Mouse (Mus musculus) B cell, adult 62 days (primary cell): ENCODE measurements around the gene Cntd1. TPM values are rescaled to one million over a fixed set of nuclear protein-coding genes. Genes with fewer than 3 reads are reported as not detected.

Experiments
- total RNA-seq: library from RNA; stranded (reverse); gene quantifications from 4 replicates; pipeline ENCODE4 v1.2.4, GENCODE M21; 2023

Gene Cntd1
- total RNA-seq: 0.22 to 0.77 TPM (median 0.35 TPM) in 4 replicates

DNA sequence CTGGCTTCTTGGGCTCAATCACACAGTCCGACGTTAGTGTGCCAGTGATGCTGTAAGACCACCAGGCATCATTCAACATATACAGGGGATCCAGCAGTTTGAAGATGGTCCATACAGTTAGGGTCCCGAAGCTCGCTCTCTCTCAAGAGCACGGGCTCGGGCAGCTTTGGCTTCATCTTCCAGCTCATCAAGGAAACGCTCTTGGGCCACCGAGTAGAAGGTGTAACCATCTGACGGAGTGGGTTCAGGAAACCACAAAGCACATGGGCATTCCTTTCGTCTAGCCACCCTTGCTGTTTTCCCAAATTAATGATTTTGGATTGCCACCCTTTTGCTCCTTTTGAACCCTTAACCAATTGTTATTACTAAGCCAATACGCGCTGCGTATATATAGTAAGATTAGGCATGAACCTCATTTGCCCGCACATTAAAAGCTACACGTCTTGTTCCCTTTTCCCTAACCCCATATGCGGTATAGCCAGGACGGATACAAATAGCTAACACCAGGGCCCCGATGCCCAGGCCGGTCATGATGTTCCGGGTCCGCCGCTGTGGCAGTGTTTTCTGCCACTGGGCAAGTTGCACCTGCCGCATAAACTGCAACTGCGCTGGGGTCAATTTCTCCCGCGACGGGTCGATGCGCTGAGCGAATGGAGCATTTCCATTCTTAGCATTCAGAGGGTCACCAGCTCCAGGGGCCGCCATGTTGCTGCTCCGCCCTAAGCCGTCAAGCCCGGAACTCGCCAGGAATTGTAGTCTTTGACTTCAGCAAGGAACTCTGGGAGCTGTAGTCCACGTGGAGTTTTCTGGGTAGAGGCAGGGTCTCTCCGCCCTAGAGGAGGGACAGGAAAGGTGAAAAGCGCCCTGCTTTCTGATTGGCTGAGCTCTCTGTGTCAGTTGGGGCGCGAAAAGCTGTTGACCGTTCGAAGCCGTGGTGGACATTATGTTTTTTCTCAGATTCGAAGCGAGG lies at the start of gene Cntd1, which contains the start of gene Coa3:
Gene Cntd1 (plus strand): TSS at position 790 of the 970 bp plus-strand sequence.
Gene Coa3 (minus strand): TSS at position 892 of the 970 bp plus-strand sequence.

DNA sequence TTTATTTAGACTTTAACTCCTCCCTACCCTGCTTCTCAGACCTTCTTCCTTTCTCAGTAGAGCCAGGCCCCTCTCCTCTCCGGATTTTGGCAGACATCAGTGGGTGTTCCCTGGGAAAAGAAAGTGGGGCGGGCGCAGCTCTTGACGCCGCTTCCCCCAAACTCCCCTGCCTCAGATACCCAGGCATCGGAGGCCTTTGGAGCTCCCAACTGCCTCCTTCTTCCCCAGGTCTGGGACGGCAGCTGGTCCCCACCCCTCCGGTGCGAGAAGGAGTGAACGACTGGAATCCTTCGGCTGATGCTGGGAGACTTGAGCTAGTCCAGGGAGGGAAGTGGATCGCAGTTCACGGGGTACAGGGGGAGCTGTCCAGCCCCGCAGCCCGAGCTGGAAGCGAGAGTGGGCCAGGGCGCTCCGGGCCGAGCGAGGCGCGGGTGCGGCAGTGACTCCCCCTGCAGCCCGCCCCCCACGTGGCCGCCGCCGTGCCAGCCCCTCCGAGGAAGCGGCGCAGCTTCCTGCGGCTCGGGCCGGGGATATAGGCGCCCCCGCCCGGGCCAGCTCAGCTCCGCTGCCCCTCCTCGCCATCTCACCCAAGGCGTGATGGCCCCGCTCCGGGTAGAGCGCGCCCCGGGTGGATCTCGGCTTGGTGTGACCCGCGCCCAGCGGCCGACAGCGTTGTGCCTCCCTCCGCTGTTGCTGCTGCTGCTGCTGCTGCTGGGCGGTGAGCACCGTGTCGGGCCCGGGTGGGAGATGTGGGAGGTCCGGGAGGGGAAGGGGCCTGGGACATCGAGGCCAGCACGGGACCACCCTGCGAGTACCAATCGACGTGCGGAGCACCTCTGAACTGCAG lies 32.7 kb upstream of the Cntd1 start, which contains the start of gene Ramp2:
Gene Ramp2 (plus strand): TSS at position 174 of the 847 bp plus-strand sequence.

DNA sequence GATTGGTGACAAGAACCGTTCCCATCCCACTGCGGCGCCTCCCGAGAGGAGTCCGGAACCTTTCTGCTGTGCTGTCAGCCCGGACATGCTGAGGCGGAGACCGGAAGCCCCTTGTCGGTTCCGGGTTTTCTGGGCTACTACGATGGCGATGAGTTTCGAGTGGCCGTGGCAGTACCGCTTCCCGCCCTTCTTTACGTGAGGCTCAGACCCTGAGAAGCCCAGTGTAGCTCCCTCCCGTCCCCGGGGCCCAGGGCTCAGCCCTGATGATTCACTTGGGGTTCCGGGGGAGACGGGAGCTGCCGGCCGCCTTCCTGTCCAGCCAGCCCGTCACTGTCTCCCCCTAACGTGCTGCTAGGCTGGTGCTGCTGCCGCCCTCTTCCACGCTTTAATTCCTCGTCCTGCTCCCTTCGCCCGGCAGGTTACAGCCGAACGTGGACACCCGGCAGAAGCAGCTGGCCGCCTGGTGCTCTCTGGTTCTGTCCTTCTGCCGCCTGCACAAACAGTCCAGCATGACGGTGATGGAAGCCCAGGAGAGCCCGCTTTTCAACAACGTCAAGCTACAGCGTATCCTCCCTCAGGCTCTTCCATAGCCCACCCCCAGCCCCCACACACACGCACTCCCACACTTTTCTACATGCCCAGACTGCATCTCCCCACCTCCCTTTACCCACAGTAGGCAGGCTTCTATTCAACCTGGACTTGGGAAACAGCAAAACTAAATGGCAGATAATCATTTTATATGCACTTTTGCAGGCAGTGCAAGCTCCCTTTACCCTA lies 25.0 kb upstream of the Cntd1 start, which contains the start of gene Vps25:
Gene Vps25 (plus strand): TSS at position 95 of the 777 bp plus-strand sequence.

DNA sequence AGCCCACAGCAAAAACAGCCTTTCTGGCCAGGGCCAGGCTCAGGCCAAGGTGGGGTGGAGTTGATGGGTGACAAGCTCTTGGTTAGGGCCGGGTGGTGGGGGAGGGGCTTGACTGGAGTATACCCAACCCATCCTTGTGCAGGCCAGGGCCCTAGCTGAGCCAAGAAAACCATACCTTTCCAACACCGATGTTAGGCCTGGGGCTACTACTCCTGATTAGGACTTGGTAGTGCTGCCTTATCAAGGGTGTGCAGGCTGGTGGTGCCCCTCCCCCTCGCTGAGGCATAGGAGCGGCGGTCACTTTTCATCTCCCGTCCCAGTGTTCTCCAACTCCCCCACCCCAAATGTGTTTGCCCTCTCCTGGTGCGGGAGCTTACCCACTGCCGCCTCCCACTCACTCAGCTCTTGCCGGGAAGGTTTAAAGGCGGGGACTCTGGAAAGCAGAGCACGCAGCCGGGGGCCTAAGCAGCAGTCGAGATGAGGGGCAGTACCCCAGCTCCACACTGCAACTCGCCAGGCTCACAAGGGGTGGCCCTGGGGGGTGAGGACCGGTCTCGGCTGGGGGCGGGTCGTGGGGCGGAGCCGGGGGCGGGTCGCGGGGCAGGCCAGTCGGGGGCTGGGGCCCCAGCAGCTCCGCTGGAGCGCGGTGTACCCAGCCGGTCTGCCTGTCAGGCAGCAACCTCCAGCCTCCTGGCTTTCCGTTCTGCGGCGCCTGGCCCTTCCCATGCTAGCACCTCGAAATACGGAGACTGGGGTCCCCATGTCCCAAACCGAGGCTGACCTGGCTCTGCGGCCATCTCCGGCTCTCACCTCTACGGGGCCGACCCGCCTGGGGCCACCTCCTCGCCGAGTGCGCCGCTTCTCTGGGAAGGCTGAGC lies 18.6 kb upstream of the Cntd1 start, which contains the start of gene Wnk4:
Gene Wnk4 (plus strand): TSS at position 620 of the 878 bp plus-strand sequence.

DNA sequence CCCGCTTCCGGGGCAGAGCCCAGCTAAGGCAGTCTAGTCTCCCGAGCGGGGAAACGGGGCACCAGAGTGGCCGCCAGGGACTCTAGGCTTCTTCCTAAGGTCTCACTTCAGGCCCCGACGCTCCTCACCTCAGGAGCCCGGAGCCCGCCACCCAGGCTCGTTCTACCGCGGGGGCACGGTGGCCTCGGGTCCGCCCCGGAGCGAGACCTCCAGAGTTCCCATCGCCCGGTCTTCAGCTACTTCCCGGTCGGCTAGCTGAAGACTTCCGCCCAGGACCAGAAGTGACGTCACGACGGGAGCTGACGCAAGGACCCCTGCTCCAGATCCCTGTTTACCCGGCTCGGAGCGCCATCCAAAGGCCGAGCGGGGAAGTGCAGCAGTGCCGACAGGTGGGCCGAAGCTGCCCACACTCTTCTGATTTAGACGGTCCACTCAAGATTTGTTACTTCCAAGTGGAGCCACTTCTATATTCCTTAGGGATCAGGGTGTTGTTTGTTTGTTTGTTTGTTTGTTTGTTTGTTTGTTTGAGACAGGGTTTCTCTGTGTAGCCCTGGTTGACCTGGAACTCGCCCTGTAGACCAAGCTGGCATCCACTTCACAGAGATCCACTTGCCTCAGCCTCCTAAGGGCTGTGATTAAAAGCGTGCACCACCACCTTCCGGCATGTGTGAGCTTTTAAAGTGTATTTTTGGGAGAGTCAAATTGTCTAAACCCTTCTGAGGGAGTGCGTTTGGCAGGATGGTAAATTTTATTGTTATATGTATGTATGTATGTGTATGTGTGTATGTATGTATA lies 23.4 kb downstream of the Cntd1 start, which contains the start of gene Becn1:
Gene Becn1 (minus strand): TSS at position 283 of the 795 bp plus-strand sequence.

DNA sequence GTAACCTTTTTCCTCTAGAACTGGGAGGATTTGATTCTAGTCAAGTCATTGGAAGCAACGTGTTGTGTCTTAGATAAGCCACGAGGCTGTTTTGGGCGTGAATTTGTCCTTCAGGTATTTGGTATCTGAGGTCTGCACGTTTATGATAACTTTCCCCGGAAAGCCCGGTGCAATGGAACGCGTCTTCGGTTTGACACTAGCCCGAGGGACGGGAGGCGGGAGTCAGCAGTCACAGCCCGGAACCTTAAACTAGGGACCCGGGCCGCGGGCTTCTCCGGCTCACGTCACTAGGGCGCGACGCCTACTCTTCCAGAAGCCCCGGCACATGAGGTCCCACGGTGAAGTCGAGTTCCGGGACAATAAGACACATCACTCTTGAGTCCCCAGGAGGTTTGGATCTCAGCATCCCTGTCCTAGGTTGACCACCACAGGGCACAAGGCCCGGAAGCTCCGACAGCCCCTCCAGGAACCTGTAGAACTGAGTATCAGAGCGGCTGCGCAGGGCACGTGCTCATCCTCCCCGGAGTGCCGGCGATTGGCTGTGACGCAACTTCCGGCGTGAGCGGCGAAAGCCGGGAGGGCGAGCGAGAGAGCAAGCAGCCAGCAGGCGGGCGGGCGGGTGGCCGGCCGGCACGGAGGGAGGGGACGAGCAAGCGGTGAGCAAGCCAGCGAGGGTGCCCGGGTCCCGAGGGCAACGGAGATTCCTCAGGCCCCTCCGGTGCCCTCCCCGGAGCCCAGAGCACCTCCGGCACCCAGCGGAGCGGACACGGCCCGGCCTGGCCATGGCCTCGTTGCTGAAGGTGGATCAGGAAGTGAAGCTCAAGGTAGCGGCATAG lies 37.1 kb downstream of the Cntd1 start, which contains the start of gene Psme3:
Gene Psme3 (plus strand): TSS at position 549 of the 836 bp plus-strand sequence.

DNA sequence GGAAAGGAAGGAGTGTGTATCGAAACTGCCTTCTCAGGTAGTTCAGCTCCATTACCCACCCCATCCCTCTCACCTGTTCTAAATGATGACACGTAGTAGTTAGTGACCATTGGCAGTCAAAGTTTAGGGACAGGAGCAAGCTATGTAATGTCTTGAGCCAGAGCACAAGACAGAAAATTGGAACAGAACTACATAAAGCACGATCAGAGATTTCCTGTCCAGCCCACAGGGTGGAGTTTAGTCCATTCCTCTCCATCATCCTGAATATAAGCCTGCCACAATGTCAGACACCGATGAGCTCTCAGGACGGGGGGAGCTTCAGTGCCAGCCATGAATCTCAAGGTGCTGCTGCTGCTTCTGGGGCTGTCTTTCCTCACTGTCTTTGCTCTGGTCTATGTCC lies 46.0 kb downstream of the Cntd1 start, which contains the start of gene Aoc2:
Gene Aoc2 (plus strand): TSS at position 301 of the 400 bp plus-strand sequence.

DNA sequence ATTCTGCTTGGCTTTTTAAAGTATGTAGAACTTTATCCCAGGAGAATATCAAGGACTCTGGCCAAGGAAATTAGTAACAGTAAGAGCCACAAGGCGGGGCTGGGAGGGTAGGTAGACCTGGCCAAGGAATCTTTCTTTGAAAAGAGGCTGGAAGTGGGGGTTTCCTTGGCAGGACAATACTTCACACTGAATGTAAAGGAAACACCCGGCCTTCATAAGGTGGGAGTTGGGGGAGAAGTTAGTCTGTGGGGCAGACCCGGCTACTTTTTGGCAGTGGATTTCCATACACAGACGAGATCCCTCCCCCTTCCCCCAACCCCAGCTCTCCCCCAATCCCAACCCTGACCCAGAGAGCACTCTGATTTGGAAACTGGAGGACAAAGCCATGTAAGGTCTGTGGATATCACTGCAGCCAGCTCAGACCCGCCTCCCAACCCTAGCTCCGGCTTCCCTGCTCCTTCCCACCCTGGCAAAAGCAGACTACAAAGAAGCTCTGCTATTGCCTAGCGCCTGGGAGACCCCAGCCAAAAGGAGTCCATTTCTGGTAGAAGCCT lies 51.6 kb downstream of the Cntd1 start, which contains the start of gene Aoc3:
Gene Aoc3 (plus strand): TSS at position 235 of the 554 bp plus-strand sequence.

Other genes starting within 250 kb of the Cntd1 start
- gene Naglu, start 209.0 kb upstream of the Cntd1 start, total RNA-seq: 12.9 to 16.4 TPM (median 15.4 TPM) in 4 replicates
- 0.86 to 2.2 TPM (median 1.4 TPM) in 4 replicates for gene Hsd17b1, start 200.6 kb upstream of the Cntd1 start, total RNA-seq
- 13.9 to 15.7 TPM (median 14.8 TPM) in 4 replicates for gene Coasy, start 196.4 kb upstream of the Cntd1 start, total RNA-seq
- gene Mlx, start 191.7 kb upstream of the Cntd1 start, total RNA-seq: 32.6 to 43.0 TPM (median 36.8 TPM) in 4 replicates
- 3.7 to 4.6 TPM (median 4.2 TPM) in 4 replicates for gene Psmc3ip, start 183.6 kb upstream of the Cntd1 start, total RNA-seq
- 71.0 to 81.9 TPM (median 75.1 TPM) in 4 replicates for gene Retreg3, start 159.1 kb upstream of the Cntd1 start, total RNA-seq
- gene Tubg1, start 159.1 kb upstream of the Cntd1 start, total RNA-seq: 15.8 to 18.7 TPM (median 16.9 TPM) in 4 replicates
- gene Tubg2, start 123.1 kb upstream of the Cntd1 start, total RNA-seq: 3.1 to 5.6 TPM (median 4.7 TPM) in 4 replicates
- 0.34 to 0.49 TPM (median 0.37 TPM) in 4 replicates for gene Cntnap1, start 108.5 kb upstream of the Cntd1 start, total RNA-seq
- 1.2 to 4.3 TPM (median 3.4 TPM) in 4 replicates for gene Plekhh3, start 107.7 kb upstream of the Cntd1 start, total RNA-seq
- gene Ccr10, start 103.6 kb upstream of the Cntd1 start, total RNA-seq: not detected in 4 replicates
- gene Ezh1, start 52.5 kb upstream of the Cntd1 start, total RNA-seq: 78.1 to 86.6 TPM (median 84.3 TPM) in 4 replicates
- gene Ramp2, start 33.0 kb upstream of the Cntd1 start, total RNA-seq: not detected in 4 replicates
- 74.7 to 90.7 TPM (median 77.1 TPM) in 4 replicates for gene Vps25, start 25.3 kb upstream of the Cntd1 start, total RNA-seq
- 0.30 to 1.1 TPM (median 0.57 TPM) in 4 replicates for gene Wnk4, start 18.4 kb upstream of the Cntd1 start, total RNA-seq
- gene Coa3, start 102 bp downstream of the Cntd1 start, total RNA-seq: 27.6 to 31.2 TPM (median 28.7 TPM) in 4 replicates
- gene Becn1, start 23.3 kb downstream of the Cntd1 start, total RNA-seq: 181 to 201 TPM (median 186 TPM) in 4 replicates
- 136 to 141 TPM (median 140 TPM) in 4 replicates for gene Psme3, start 37.2 kb downstream of the Cntd1 start, total RNA-seq
- 13.9 to 14.7 TPM (median 14.2 TPM) in 4 replicates for gene Aoc2, start 46.1 kb downstream of the Cntd1 start, total RNA-seq
- 0.28 to 0.64 TPM (median 0.60 TPM) in 4 replicates for gene Aoc3, start 51.6 kb downstream of the Cntd1 start, total RNA-seq
- not detected in 4 replicates for gene G6pc, start 88.5 kb downstream of the Cntd1 start, total RNA-seq
- gene Aarsd1, start 138.6 kb downstream of the Cntd1 start, total RNA-seq: 21.0 to 29.1 TPM (median 23.2 TPM) in 4 replicates
- gene Gm27029, start 145.8 kb downstream of the Cntd1 start, total RNA-seq: 0.63 to 1.1 TPM (median 0.92 TPM) in 4 replicates
- gene Rundc1, start 146.1 kb downstream of the Cntd1 start, total RNA-seq: 19.6 to 22.2 TPM (median 21.1 TPM) in 4 replicates
- 1.7 to 3.6 TPM (median 1.8 TPM) in 4 replicates for gene Ptges3l, start 146.3 kb downstream of the Cntd1 start, total RNA-seq
- gene Rpl27, start 163.3 kb downstream of the Cntd1 start, total RNA-seq: 121 to 138 TPM (median 128 TPM) in 4 replicates
- 63.3 to 70.8 TPM (median 65.7 TPM) in 4 replicates for gene Ifi35, start 169.4 kb downstream of the Cntd1 start, total RNA-seq
- 0.53 to 0.75 TPM (median 0.63 TPM) in 4 replicates for gene Rnd2, start 186.0 kb downstream of the Cntd1 start, total RNA-seq
- 15.8 to 19.6 TPM (median 17.8 TPM) in 4 replicates for gene Vat1, start 187.2 kb downstream of the Cntd1 start, total RNA-seq